Mouse (Mus musculus) liver, adult 2 months (tissue): ENCODE measurements at regions not wholly inside any gene's neighbourhood (a gene's known extent, or its start where the extent isn't known, plus 50 kb on each side); places are given as distances from the start of the nearest gene placed in this dataset.

ENCODE experiments used
- DNase-seq: peaks from one replicate; pipeline ENCODE4 v3.0.0-alpha.2; 2011; ENCODE audit warnings: low read depth, low spot score; ENCODE audit errors: extremely low read depth
- H3K27ac ChIP-seq: fragments of 200-500 bp; replicated peaks from 2 replicates; pipeline ENCODE4 v1.5.1; 2012; ENCODE audit warnings: low read depth, mild to moderate bottlenecking, control low read depth, inconsistent platforms, low read length; ENCODE audit not compliant: insufficient read depth
- H3K27me3 ChIP-seq: fragments of 200-500 bp; 2 replicates; pipeline ENCODE4 v1.6.1; 2012; ENCODE audit warnings: mild to moderate bottlenecking, moderate library complexity, low read length, inconsistent platforms; ENCODE audit not compliant: control insufficient read depth, insufficient read depth
- H3K36me3 ChIP-seq: fragments of 200-500 bp; 2 replicates; pipeline ENCODE4 v1.6.1; 2012; ENCODE audit warnings: low read length, inconsistent platforms; ENCODE audit not compliant: control insufficient read depth, insufficient read depth
- H3K4me1 ChIP-seq: fragments of 200-500 bp; 2 replicates; pipeline ENCODE4 v1.6.1; 2011; ENCODE audit warnings: low read length; ENCODE audit not compliant: control insufficient read depth, insufficient read depth
- H3K4me3 ChIP-seq: fragments of 200-500 bp; 2 replicates; pipeline ENCODE4 v1.5.1; 2011; ENCODE audit warnings: low read depth, mild to moderate bottlenecking, control low read depth, low read length, moderate library complexity; ENCODE audit not compliant: insufficient read depth
- H3K79me2 ChIP-seq: fragments of 200-500 bp; 2 replicates; pipeline ENCODE4 v1.6.1; 2012; ENCODE audit warnings: inconsistent platforms, mild to moderate bottlenecking, low read length, moderate library complexity; ENCODE audit not compliant: control insufficient read depth, insufficient read depth
- H3K9ac ChIP-seq: fragments of 200-500 bp; 2 replicates; pipeline ENCODE4 v1.6.1; 2012; ENCODE audit warnings: low read depth, mild to moderate bottlenecking, control low read depth, inconsistent platforms, low read length
- CTCF ChIP-seq: fragments of 200-500 bp; IDR thresholded peaks from 2 replicates; pipeline ENCODE4 v1.5.1; 2011; ENCODE audit warnings: low read depth, low read length, control low read depth
- POLR2A ChIP-seq: fragments of 200-500 bp; IDR thresholded peaks from 2 replicates; pipeline ENCODE4 v1.6.1; 2011; ENCODE audit warnings: low read length, control low read depth; ENCODE audit not compliant: insufficient read depth; ENCODE audit errors: extremely low read depth
- WGBS: fragments of 180-500 bp; shearing (Covaris S2); methylation state at CpG from one replicate; pipeline ENCODE4 v1.1.7; 2018; 5-methylcytosine and 5-hydroxymethylcytosine counted together

DNA sequence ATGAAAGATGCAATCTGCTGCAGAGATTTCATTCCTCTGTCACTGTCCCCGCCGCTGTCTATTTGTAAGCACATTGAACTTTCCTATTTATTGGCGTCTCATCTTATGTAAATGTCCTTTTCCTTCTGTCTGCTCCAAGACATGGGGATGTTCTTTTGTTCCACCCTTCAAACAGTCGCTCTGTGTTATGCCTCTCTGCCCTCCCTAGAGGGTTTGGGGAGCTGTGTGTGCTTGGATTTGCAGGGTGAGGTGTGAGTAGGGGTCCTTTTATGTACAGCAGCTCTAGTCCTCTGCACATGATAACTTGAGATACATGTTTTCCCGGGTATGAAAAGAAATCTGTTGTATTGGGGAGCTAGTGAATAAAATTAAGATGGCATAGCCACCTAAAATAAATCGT, 75.2 kb upstream of the Zbtb18 start:
- TF ChIP-seq POLR2A (no peak), CTCF (no peak)
- Histone ChIP-seq H3K4me3 (no peak overlapping the region), H3K79me2 (no peaks in the 10 kb centered on the region), H3K9ac (no peak overlapping the region), H3K4me1 (no peaks in the 10 kb centered on the region), H3K27ac (no peak overlapping the region), H3K36me3 (no peaks in the 10 kb centered on the region), H3K27me3 (no peaks in the 10 kb centered on the region)
- WGBS, result 80% methylated on average over 6 of the region's 6 CpGs
- DNase-seq, result no peak

DNA sequence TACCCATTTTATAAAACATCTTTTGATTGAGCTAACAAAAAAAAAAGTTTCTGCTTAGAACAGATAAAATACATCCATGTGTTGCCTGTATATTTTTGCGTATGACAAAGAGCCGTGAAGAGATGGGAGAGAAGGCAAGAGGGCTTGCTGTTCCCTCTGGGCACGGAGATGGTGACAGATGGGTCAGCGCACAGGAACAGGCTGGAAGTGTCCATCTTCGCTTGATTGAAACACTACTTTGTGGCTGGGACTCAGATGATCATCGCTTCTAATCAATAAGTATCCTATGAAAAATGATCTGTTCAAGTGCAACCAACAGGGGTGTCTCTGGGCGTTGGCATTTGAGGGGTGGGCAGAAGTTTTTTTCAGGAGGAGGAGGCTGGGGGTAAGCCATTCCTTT, 75.7 kb upstream of the Zbtb18 start:
- Histone ChIP-seq H3K4me3 (no peak overlapping the region), H3K79me2 (no peaks in the 10 kb centered on the region), H3K27ac (no peak overlapping the region), H3K27me3 (no peaks in the 10 kb centered on the region), H3K9ac (no peak overlapping the region), H3K36me3 (no peaks in the 10 kb centered on the region), H3K4me1 (no peaks in the 10 kb centered on the region)
- TF ChIP-seq POLR2A (no peak), CTCF (no peak)
- WGBS, result 86% methylated on average over 7 of the region's 7 CpGs
- DNase-seq, result no peak

DNA sequence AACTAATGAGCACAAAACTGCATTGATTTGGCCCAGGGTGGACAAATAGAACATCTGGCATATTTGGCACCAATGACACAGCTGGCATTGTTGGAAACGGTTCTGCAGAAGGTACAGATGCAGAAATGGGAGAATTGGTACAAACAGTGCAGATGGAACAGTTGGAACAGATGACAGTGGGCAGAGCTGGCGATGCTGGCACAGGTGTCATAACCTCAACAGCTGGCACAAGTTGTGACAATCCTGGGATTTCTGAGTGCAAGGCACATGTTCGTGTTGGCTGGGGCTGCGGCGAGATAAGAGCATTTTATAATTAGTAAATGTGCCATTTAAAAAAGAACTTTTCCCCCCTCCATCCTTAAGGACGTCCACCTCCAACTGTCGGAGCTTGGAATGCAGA, 77.8 kb upstream of the Zbtb18 start:
- H3K36me3 ChIP-seq, result no peaks in the 10 kb centered on the region
- H3K79me2 ChIP-seq, result no peaks in the 10 kb centered on the region
- H3K27me3 ChIP-seq, result no peaks in the 10 kb centered on the region
- TF ChIP-seq CTCF, result no peak
- TF ChIP-seq POLR2A, result no peak
- H3K27ac ChIP-seq, result no peak overlapping the region
- H3K9ac ChIP-seq, result no peak overlapping the region
- 70% methylated on average over 7 of the region's 7 CpGs for WGBS
- peak; percentile 43 for DNase-seq
- no peak overlapping the region for H3K4me3 ChIP-seq
- no peaks in the 10 kb centered on the region for H3K4me1 ChIP-seq

DNA sequence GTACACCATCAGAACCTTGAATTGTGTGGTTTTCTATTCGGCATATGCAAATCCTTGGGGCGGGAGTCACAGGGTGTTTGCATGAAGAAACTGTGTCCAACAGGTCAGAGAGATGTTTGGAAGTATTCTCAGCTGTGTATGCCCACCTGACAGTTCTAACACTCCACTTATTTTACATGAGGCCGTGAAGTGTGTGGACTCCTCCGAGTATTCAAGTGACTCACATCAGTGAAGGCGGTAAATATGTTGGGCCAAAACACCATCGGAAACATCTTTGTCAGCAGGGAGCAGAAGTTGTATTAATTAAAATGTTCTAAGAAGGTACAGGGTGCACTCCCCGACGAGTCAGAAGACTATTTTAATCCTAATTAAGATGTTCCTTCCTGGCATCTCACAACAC, 79.8 kb upstream of the Zbtb18 start:
- WGBS, result 92% methylated on average over 8 of the region's 8 CpGs
- H3K36me3 ChIP-seq, result no peaks in the 10 kb centered on the region
- H3K4me1 ChIP-seq, result no peaks in the 10 kb centered on the region
- no peaks in the 10 kb centered on the region for H3K27me3 ChIP-seq
- no peak overlapping the region for H3K27ac ChIP-seq
- no peaks in the 10 kb centered on the region for H3K79me2 ChIP-seq
- no peak overlapping the region for H3K9ac ChIP-seq
- TF ChIP-seq POLR2A (no peak), CTCF (no peak)
- no peak overlapping the region for H3K4me3 ChIP-seq
- DNase-seq, result no peak

DNA sequence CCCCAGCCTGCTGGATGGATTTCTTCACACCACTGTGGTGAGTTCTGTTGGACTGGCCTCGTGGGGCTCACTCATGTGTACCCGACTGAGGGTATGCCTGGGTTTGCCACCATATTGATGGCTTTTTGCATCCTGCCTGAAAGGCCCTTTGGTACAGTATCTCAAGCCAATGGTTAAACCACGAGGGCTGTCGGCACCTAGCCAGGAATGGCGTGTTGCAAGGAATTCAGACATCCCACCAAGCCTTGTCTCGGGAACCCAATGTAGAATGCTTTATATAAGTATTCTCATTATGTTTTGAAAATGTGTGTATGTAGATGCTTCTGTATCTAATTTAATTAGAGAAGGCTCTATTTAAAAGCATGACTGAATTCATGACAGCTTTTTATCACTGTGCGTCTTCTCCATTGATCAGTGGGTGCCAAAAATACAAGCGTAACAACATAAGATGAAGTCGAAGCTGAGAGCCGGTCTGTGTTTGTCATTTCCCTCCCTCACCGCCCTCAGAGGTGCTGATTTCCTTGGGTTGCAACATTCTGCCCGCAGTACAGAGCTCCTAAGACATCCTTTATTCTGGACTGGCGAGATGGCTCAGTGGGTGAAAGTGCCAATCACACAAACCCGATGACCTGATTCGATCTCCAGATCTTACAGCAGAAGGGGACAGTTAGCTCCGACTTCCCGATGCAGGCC, 90.5 kb upstream of the Akt3 start:
- Histone ChIP-seq H3K79me2 (no peaks in the 10 kb centered on the region), H3K4me3 (no peak overlapping the region), H3K36me3 (no peaks in the 10 kb centered on the region), H3K4me1 (no peaks in the 10 kb centered on the region), H3K9ac (no peak overlapping the region), H3K27me3 (no peaks in the 10 kb centered on the region), H3K27ac (no peak overlapping the region)
- 91% methylated on average over 17 of the region's 17 CpGs for WGBS
- no peak for TF ChIP-seq POLR2A
- no peak for DNase-seq

DNA sequence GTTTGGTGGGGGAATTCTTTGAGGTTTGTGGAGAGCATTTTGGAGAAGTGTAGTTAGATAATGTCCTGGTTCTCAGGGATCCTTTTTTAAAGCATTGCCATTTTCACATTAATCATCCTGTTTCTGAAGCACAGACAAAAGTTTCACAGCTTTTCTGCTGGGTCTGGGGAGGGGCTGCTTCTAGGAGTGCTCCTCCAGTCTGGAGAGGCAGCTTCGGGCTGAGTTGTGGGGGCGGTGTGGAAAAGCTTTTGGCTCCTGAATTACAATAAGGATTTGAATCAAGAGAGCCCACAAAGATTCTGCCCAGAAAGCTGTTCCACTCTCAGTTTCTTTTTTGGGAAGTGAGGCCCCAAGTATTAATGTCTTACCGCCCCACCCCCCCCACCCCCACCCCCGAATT, 89.2 kb upstream of the Akt3 start:
- Histone ChIP-seq H3K4me1 (no peaks in the 10 kb centered on the region), H3K4me3 (no peak overlapping the region), H3K27me3 (no peaks in the 10 kb centered on the region), H3K27ac (no peak overlapping the region), H3K36me3 (no peaks in the 10 kb centered on the region), H3K79me2 (no peaks in the 10 kb centered on the region), H3K9ac (no peak overlapping the region)
- DNase-seq, result no peak
- 62% methylated on average over 4 of the region's 4 CpGs for WGBS
- TF ChIP-seq POLR2A (no peak), CTCF (no peak)
